Mouse (Mus musculus): ENCODE results near the gene Gm16867.
"Not testable (repeated sequence)": the region's sequence is repeated elsewhere in the genome, so short reads cannot be mapped to it uniquely, and the experiment has no call there.

DNA sequence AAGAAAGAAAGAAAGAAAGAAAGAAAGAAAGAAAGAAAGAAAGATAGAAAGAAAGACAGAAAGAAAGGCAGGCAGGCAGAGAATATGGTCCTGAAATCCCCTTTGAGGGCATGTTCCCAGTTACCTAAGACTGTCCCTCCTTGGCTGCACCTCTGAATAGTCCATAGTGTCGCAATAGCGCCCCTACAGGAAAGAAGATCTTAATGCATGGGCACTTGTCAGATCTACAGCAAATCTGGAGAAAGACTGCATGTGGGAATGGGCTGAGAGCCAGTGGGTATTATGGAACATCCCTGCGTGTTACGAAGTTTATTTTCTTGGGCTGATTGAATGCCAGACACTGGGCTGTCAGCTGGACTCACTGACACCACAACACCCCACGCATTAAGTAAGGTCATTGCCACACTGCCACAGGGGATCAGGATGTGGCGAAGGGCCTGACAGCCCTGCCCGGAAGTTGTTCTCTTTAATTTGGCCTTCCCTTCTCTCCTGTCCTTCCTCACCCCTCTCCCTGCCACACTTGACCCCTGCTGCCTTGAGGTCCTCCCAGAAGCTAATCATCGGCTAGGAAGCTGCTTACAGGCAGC is 32.9 kb downstream of the Gm16867 start:
- not testable (repeated sequence) for TF ChIP-seq CTCF, EP300 (IDR thresholded peaks at IDR 0.05; ENCODE audit: low read depth)
